In genomic region chr2:32129383-32130074, GRCm38 (mm10) we compare ENCODE assay signal across 11 mouse cellular contexts. TPM values are rescaled to one million over a fixed set of nuclear protein-coding genes. Genes with fewer than 3 reads are reported as not detected.
DNase-seq lines count a peak whose midpoint lies in the region; ATAC-seq and TF ChIP-seq lines count a peak whose summit lies in the region.
"Had no signal": no experiment of that assay in that cellular context is flagged by ENCODE, and none has a peak within 500 bp of the region (broad histone marks: within the 10 kb centered on the region; RNA-seq: fewer than 3 reads in every experiment).

No protein-coding gene starts in this region.

- H3K27ac ChIP-seq in hindbrain, embryonic 10.5 days: peak overlapping the region; percentile 70
- no peak overlapping the region for H3K27ac ChIP-seq in hindbrain, embryonic 16.5 days (ENCODE audit: low read depth, low read length)
- H3K27ac ChIP-seq in limb, embryonic 10.5 days: peak overlapping the region; percentile 54; the same call in 1 of the 2 replicates
- H3K27ac ChIP-seq: kidney, embryonic 15.5 days; left cerebral cortex, adult 2 months had no signal

- H3K4me2 ChIP-seq in hindbrain, embryonic 16.5 days (ENCODE audit: low read length): no peak overlapping the region
- H3K4me2 ChIP-seq: kidney, embryonic 15.5 days had no signal

- no peaks in the 10 kb centered on the region for H3K36me3 ChIP-seq in hindbrain, embryonic 10.5 days
- no peaks in the 10 kb centered on the region for H3K36me3 ChIP-seq in hindbrain, embryonic 16.5 days (ENCODE audit: control insufficient read depth, insufficient read depth, low read length)
- no peaks in the 10 kb centered on the region for H3K36me3 ChIP-seq in limb, embryonic 10.5 days
- H3K36me3 ChIP-seq: kidney, embryonic 15.5 days had no signal

- H3K4me3 ChIP-seq in hindbrain, embryonic 10.5 days: no peak overlapping the region
- no peak overlapping the region for H3K4me3 ChIP-seq in hindbrain, embryonic 16.5 days (ENCODE audit: low read length)
- H3K4me3 ChIP-seq in limb, embryonic 10.5 days: no peak overlapping the region
- H3K4me3 ChIP-seq: erythroblast, embryonic 14.5 days; kidney, embryonic 15.5 days; left cerebral cortex, adult 2 months had no signal

- H3K9ac ChIP-seq in hindbrain, embryonic 16.5 days (ENCODE audit: low read depth, low read length): no peak overlapping the region
- H3K9ac ChIP-seq: kidney, embryonic 15.5 days had no signal

- H3K27me3 ChIP-seq in hindbrain, embryonic 10.5 days (ENCODE audit: insufficient read depth, poor library complexity, severe bottlenecking): peaks cover 4% of the 10 kb centered on the region; the same call in 1 of the 2 replicates
- H3K27me3 ChIP-seq in hindbrain, embryonic 16.5 days (replicated peaks; ENCODE audit: control insufficient read depth, insufficient read depth, low read length): no peaks in the 10 kb centered on the region
- H3K27me3 ChIP-seq in limb, embryonic 10.5 days (ENCODE audit: low read depth, poor library complexity, severe bottlenecking): peaks cover 5% of the 10 kb centered on the region; the same call in 1 of the 2 replicates

- no peaks in the 10 kb centered on the region for H3K9me3 ChIP-seq in hindbrain, embryonic 10.5 days
- no peaks in the 10 kb centered on the region for H3K9me3 ChIP-seq in hindbrain, embryonic 16.5 days (ENCODE audit: control insufficient read depth, low read length)
- no peaks in the 10 kb centered on the region for H3K9me3 ChIP-seq in limb, embryonic 10.5 days (replicated peaks)
- H3K9me3 ChIP-seq: kidney, embryonic 15.5 days had no signal

- no peak for DNase-seq in hindbrain, embryonic 10.5 days (ENCODE audit: low spot score)
- DNase-seq in brain, embryonic 14.5 days (ENCODE audit: low read depth): peak; percentile 8
- peak; percentile 74 to 82 for DNase-seq in heart, adult 9 months (ENCODE audit: low spot score in 2 of 2)
- no peak for DNase-seq in limb, embryonic 10.5 days (ENCODE audit: low spot score)
- no peak for DNase-seq in left cerebral cortex, adult 8-10 months (ENCODE audit: low spot score in 2 of 2)
- no peak for DNase-seq in kidney, postnatal 25 days
- DNase-seq in Muller cell, postnatal 12 days (ENCODE audit: inconsistent ontology term): no peak

- no peak for TF ChIP-seq CTCF in brain, embryonic 14.5 days (IDR thresholded peaks at IDR 0.05; ENCODE audit: borderline replicate concordance, extremely low read depth, insufficient read depth, insufficient read length)

- WGBS in hindbrain, embryonic 10.5 days: 65% methylated on average over 11 of the region's 11 CpGs
- 57% methylated on average over 11 of the region's 11 CpGs for WGBS in hindbrain, embryonic 16.5 days
- 61% methylated on average over 11 of the region's 11 CpGs for WGBS in limb, embryonic 10.5 days

- peaks cover 36% of the 10 kb centered on the region for H3K4me1 ChIP-seq in hindbrain, embryonic 10.5 days (replicated peaks)
- peaks cover 3% of the 10 kb centered on the region; the same call in 1 of the 2 replicates for H3K4me1 ChIP-seq in hindbrain, embryonic 16.5 days (ENCODE audit: control insufficient read depth, insufficient read depth, low read depth, low read length)
- peaks cover 31% of the 10 kb centered on the region for H3K4me1 ChIP-seq in limb, embryonic 10.5 days

- TF ChIP-seq POLR2A in brain, embryonic 14.5 days (IDR thresholded peaks at IDR 0.05; ENCODE audit: borderline replicate concordance, extremely low read depth, insufficient read depth, insufficient read length, poor library complexity, severe bottlenecking): no peak

- no peak for ATAC-seq in hindbrain, embryonic 16.5 days

RNA-seq across cellular contexts. Expression of gene Prrc2b, which starts 21.4 kb away (rescaled TPM):
- polyA plus RNA-seq in hindbrain, embryonic 10.5 days (2016; fragmentation: Nextera tagmentation; extraction: Ambion mirVana): 55.6 and 68.9 TPM in 2 replicates
- polyA plus RNA-seq in hindbrain, embryonic 16.5 days (2015; fragmentation: Nextera tagmentation; extraction: Ambion mirVana): 49.7 and 66.2 TPM in 2 replicates
- polyA plus RNA-seq in brain, embryonic 14.5 days (2012; rRNA removed): 94.4 and 171 TPM in 2 replicates
- 71.2 and 80.3 TPM in 2 replicates for polyA plus RNA-seq in limb, embryonic 10.5 days (2016; fragmentation: Nextera tagmentation; extraction: Ambion mirVana)
- total RNA-seq in left cerebral cortex, adult 8-10 months (2022): 100 to 1,000 TPM; 248 to 277 (median 262) TPM

RNA-seq across cellular contexts. Expression of gene Plpp7, which starts 34.2 kb away (rescaled TPM):
- 7.6 and 7.9 TPM in 2 replicates for polyA plus RNA-seq in hindbrain, embryonic 10.5 days (2016; fragmentation: Nextera tagmentation; extraction: Ambion mirVana)
- 31.1 and 33.2 TPM in 2 replicates for polyA plus RNA-seq in hindbrain, embryonic 16.5 days (2015; fragmentation: Nextera tagmentation; extraction: Ambion mirVana)
- polyA plus RNA-seq in brain, embryonic 14.5 days (2012; rRNA removed): 20.5 and 21.1 TPM in 2 replicates
- 2.8 and 3.8 TPM in 2 replicates for polyA plus RNA-seq in limb, embryonic 10.5 days (2016; fragmentation: Nextera tagmentation; extraction: Ambion mirVana)
- total RNA-seq in left cerebral cortex, adult 8-10 months (2022): 10 to 100 TPM; 26.8 to 31.7 (median 28.8) TPM

RNA-seq across cellular contexts. Expression of gene Fam78a, which starts 44.9 kb away (rescaled TPM):
- 1.5 and 2.2 TPM in 2 replicates for polyA plus RNA-seq in hindbrain, embryonic 10.5 days (2016; fragmentation: Nextera tagmentation; extraction: Ambion mirVana)
- polyA plus RNA-seq in hindbrain, embryonic 16.5 days (2015; fragmentation: Nextera tagmentation; extraction: Ambion mirVana): 0.50 and 0.69 TPM in 2 replicates
- polyA plus RNA-seq in brain, embryonic 14.5 days (2012; rRNA removed): 0.33 and 0.86 TPM in 2 replicates
- polyA plus RNA-seq in limb, embryonic 10.5 days (2016; fragmentation: Nextera tagmentation; extraction: Ambion mirVana): 2.0 TPM in 2 replicates
- total RNA-seq in left cerebral cortex, adult 8-10 months (2022): 10 to 100 TPM in 1 of 4 experiments, 1 to 10 TPM in 3; 6.9 to 15.6 (median 8.9) TPM

Comparison
In these comparisons a context has a peak if more than half of its experiments do, and no peak if none do; other contexts are left out.
1. DNase-seq: peak in brain, embryonic 14.5 days (single experiment) and heart, adult 9 months (2 of 2); none in hindbrain, embryonic 10.5 days (single experiment), limb, embryonic 10.5 days (single experiment), left cerebral cortex, adult 8-10 months (0 of 2), kidney, postnatal 25 days (0 of 2) and Muller cell, postnatal 12 days (single experiment).